Mouse (Mus musculus) liver, embryonic 14.5 days (tissue): Measurements from ENCODE around the gene Cox4i2. TPM values are rescaled to one million over a fixed set of nuclear protein-coding genes. Genes with fewer than 3 reads are reported as not detected.

Source experiments
- ATAC-seq: fragments of 200-750 bp; cut with Nextera tagmentation; 2 replicates; pipeline ENCODE4 v1.8.0; 2017; ENCODE audit warnings: moderate number of reproducible peaks, mild to moderate bottlenecking, moderate library complexity; ENCODE audit not compliant: insufficient read depth
- DNase-seq, 3 experiments: peaks; one replicate each; pipeline ENCODE4 v3.0.0-alpha.2; 2012 to 2013; ENCODE audit warnings: low read depth in 3 of 3, low spot score in 3 of 3
- H3K27ac ChIP-seq: fragments of 300-500 bp; sonication (generic); 2 replicates; pipeline ENCODE4 v1.5.1; 2014; ENCODE audit warnings: moderate library complexity, mild to moderate bottlenecking, control low read depth, inconsistent platforms
- H3K27me3 ChIP-seq: fragments of 300-500 bp; sonication (generic); 2 replicates; pipeline ENCODE4 v1.6.1; 2014; ENCODE audit warnings: mild to moderate bottlenecking, low read length, moderate library complexity; ENCODE audit not compliant: control insufficient read depth, insufficient read depth
- H3K36me3 ChIP-seq: fragments of 300-500 bp; sonication (generic); replicated peaks from 2 replicates; pipeline ENCODE4 v1.6.1; 2014; ENCODE audit warnings: low read depth; ENCODE audit not compliant: control insufficient read depth, insufficient read depth
- H3K4me1 ChIP-seq, 2 experiments: fragments of 200-500 bp in 1 of 2; fragments of 300-500 bp in 1 of 2; sonication (generic) in 1 of 2; replicated peaks; 2 replicates each; pipeline ENCODE4 v1.6.1; 2012 to 2014; ENCODE audit warnings: antibody characterized with exemption in 1 of 2, inconsistent platforms in 1 of 2, low read length in 1 of 2; ENCODE audit not compliant: control insufficient read depth in 2 of 2, insufficient read depth in 2 of 2
- H3K4me2 ChIP-seq: fragments of 300-500 bp; sonication (generic); 2 replicates; pipeline ENCODE4 v1.6.1; 2014; ENCODE audit warnings: low read depth, mild to moderate bottlenecking, control low read depth, moderate library complexity
- H3K4me3 ChIP-seq, 2 experiments: fragments of 200-500 bp in 1 of 2; fragments of 300-500 bp in 1 of 2; sonication (generic) in 1 of 2; 2 replicates each; pipeline ENCODE4 v1.5.1; 2012 to 2014; ENCODE audit warnings: low read depth in 2 of 2, low read length in 2 of 2, mild to moderate bottlenecking in 2 of 2, control low read depth in 1 of 2, inconsistent platforms in 1 of 2, moderate library complexity in 1 of 2; ENCODE audit not compliant: insufficient read depth in 1 of 2
- H3K9ac ChIP-seq: fragments of 300-500 bp; sonication (generic); replicated peaks from 2 replicates; pipeline ENCODE4 v1.6.1; 2014; ENCODE audit warnings: mild to moderate bottlenecking, control low read depth, moderate library complexity
- H3K9me3 ChIP-seq: fragments of 300-500 bp; sonication (generic); 2 replicates; pipeline ENCODE4 v1.6.1; 2016; ENCODE audit warnings: low read length, mixed read lengths; ENCODE audit not compliant: control insufficient read depth
- CTCF ChIP-seq: IDR thresholded peaks from 2 replicates; pipeline ENCODE4 v1.5.1; 2016; ENCODE audit warnings: antibody characterized with exemption, low read depth, control low read depth
- EP300 ChIP-seq: IDR thresholded peaks from 2 replicates; pipeline ENCODE4 v1.6.1; 2016; ENCODE audit warnings: antibody characterized with exemption, low read depth
- WGBS: fragments of 180-500 bp; shearing (Covaris S2); extraction: QIAGEN DNeasy Blood & Tissue Kit; methylation state at CpG from one replicate; pipeline ENCODE4 v1.1.7; 2014; ENCODE audit not compliant: insufficient replicate concordance; 5-methylcytosine and 5-hydroxymethylcytosine counted together
- polyA plus RNA-seq, 2 experiments: library from polyadenylated mRNA; depleted of rRNA in 1 of 2; stranded (reverse) in 1 of 2; unstranded in 1 of 2; fragments of >200 nt; fragmentation: Nextera tagmentation in 1 of 2; extraction: Ambion mirVana in 1 of 2; gene quantifications; 2 replicates each; pipeline versions ENCODE4 v1.2.1 to v1.2.3; 2012 to 2014

The Cox4i2 gene
- polyA plus RNA-seq, 2 experiments, result 0.51 to 0.92 TPM

DNA sequence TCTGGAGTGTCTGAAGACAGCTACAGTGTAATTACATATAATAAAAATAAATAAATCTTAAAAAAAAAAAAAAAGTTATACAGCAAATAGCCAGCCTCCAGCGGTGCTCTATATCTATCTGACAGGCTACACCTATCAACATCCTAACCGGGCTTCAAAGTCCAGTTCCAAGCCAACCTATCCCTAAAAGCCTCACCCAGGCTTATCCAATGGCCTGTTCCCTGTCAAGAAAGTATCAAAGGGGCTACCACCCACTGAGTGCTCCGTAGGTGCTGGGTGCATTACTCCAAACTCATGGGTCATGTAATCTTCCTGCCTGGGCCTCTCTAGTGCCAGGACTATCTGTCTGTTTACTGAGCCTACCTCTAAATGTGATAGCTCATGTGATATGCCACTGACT is 54.2 kb downstream of the Cox4i2 start:
- Histone ChIP-seq H3K4me1 (peaks cover 86 to 93% of the 10 kb centered on the region in 2 experiments), H3K27me3 (no peaks in the 10 kb centered on the region), H3K36me3 (peaks cover 27% of the 10 kb centered on the region), H3K4me2 (peak overlapping the region; percentile 43), H3K9me3 (no peaks in the 10 kb centered on the region), H3K4me3 (no peak overlapping the region), H3K9ac (peak overlapping the region; percentile 37), H3K27ac (peak overlapping the region; percentile 78)
- TF ChIP-seq CTCF, result no peak
- TF ChIP-seq EP300, result no peak
- ATAC-seq, result no peak
- WGBS, result 61% methylated on average over 3 of the region's 3 CpGs
- no peak for DNase-seq

DNA sequence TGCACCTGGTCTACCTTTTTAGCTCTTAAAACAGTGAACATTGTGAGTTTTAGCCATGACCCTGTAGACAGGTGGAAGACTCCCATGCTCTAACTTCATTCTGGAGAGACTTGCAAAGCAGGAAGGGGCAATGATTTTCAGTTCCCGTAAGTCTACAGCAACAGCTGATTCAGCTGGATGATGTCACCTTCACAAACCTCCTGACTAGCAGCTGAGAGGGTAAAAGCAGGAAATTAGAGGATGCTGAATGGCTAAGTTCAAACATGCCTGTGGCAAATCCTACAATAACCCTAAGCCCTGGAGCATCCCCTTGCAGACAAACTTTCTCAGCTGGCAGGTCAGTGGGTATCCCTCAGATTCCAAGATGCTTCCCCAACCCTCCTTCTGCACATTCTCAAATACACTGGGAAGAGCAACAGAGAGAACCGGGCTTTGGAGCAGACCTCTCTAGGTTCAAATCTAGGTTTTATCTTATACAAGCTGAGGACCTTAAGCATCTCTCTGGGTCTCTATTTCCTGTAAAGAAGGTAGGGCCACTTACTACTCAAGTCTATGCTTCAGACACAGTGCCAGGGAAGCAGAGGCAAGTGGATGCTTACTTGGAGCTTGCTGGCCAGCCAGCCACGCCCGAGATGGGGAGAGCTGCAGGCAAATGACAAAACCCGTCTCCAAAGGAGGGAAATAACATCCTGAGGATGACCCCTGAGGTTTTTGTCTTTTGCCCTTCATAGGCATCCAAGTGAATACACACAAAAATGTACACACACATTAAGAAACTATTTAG is 56.4 kb downstream of the Cox4i2 start:
- DNase-seq, result no peak
- no peaks in the 10 kb centered on the region for H3K9me3 ChIP-seq
- 60% methylated on average over 5 of the region's 5 CpGs for WGBS
- peak overlapping the region; percentile 52 for H3K9ac ChIP-seq
- H3K27ac ChIP-seq, result peak overlapping the region; percentile 100
- peak overlapping the region; percentile 65 for H3K4me2 ChIP-seq
- peaks cover 86 to 92% of the 10 kb centered on the region in 2 experiments for H3K4me1 ChIP-seq
- peaks cover 23% of the 10 kb centered on the region for H3K36me3 ChIP-seq
- TF ChIP-seq CTCF, result no peak
- TF ChIP-seq EP300, result no peak
- peak overlapping the region in 1 of 2 experiments; percentile 15; a peak in 2 of 4 replicates for H3K4me3 ChIP-seq
- ATAC-seq, result no peak
- H3K27me3 ChIP-seq, result no peaks in the 10 kb centered on the region

DNA sequence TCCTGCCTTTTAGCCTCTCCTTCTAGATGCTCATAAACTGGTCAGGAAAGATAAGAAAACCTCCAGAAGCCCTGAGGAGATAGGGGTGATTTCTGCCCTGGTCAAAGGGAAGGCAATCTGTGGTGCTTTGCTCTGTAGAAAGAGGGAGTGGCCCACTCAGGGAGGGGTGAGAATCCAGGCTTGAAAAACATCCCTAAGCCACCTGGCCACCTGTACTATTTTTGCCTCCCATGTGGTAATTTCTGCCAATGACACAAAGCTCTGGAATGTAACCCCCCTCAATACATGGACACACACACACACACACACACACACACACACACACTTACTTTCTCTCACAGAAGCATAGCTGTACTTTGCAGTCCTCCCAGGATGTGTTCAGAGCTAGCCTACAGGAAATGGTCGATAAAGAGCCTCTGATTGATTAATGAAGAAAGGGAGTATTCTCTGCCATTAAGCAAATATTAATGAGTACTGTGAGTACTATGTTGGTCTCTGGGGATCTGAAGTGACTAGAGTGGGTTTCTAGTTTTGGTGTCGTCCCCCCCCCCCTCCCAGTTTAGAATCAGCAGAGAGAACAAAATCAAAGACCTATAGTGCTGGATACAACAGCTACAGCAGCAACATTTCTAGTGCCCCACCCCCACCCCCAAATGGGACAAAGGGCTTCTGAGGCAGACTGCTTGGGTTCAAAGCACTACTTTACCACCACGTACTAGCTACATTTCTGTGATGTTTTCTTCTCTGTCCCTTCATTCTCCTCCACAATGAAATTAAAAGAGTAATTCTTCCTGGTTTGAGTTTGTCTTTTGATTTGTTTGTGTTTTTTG is 57.6 kb downstream of the Cox4i2 start:
- peak overlapping the region; percentile 65 for H3K4me2 ChIP-seq
- no peaks in the 10 kb centered on the region for H3K27me3 ChIP-seq
- peak overlapping the region; percentile 100 for H3K27ac ChIP-seq
- 54% methylated on average over 3 of the region's 3 CpGs for WGBS
- peak overlapping the region; percentile 52 for H3K9ac ChIP-seq
- H3K36me3 ChIP-seq, result peaks cover 22% of the 10 kb centered on the region
- no peak for TF ChIP-seq CTCF
- TF ChIP-seq EP300, result peak; percentile 97
- peaks cover 86 to 92% of the 10 kb centered on the region in 2 experiments for H3K4me1 ChIP-seq
- ATAC-seq (peak; percentile 78), DNase-seq (peak; percentile 86 to 90 (median 89))
- no peaks in the 10 kb centered on the region for H3K9me3 ChIP-seq
- H3K4me3 ChIP-seq, result peak overlapping the region; percentile 15 to 41; a peak in 3 of 4 replicates

DNA sequence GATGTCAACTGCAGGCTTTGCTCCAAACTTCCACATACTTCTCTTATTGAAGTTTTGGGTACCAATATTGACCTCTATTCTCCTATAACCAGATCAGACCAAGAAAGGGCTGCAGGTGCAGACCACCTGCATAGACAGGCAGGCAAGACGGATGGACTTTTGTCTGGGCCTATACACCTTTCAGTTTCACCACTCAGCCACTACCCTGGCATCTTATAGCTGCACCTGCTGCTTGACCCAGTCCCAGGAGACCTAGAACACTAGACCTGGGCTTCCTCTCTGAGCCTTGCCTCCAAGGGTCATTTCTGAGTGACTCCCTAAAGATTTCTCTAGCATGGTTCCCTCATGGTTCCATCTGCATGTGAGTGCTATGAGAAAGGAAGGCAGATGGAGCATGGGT is 59.3 kb downstream of the Cox4i2 start:
- peaks cover 20% of the 10 kb centered on the region for H3K36me3 ChIP-seq
- H3K4me1 ChIP-seq, result peaks cover 94 to 96% of the 10 kb centered on the region in 2 experiments
- H3K9me3 ChIP-seq, result no peaks in the 10 kb centered on the region
- no peak for DNase-seq
- TF ChIP-seq CTCF, result no peak
- no peak for TF ChIP-seq EP300
- 77% methylated on average over 1 of the region's 1 CpGs for WGBS
- peak overlapping the region; percentile 100 for H3K27ac ChIP-seq
- ATAC-seq, result no peak
- peak overlapping the region; percentile 69 for H3K9ac ChIP-seq
- no peaks in the 10 kb centered on the region for H3K27me3 ChIP-seq
- H3K4me3 ChIP-seq, result no peak overlapping the region
- H3K4me2 ChIP-seq, result peak overlapping the region; percentile 65
